Mouse (Mus musculus) forebrain, postnatal 0 days (tissue): ENCODE results near the gene Nrip2. TPM values are rescaled to one million over a fixed set of nuclear protein-coding genes. Genes with fewer than 3 reads are reported as not detected.
A peak's percentile ranks its signal among the peaks of the same experiment; 100 is the strongest.

ENCODE experiments used
- ATAC-seq: fragments of 200-750 bp; cut with Nextera tagmentation; 2 replicates; pipeline ENCODE4 v1.8.0; 2017; ENCODE audit warnings: mild to moderate bottlenecking, moderate library complexity
- DNase-seq: peaks from one replicate; pipeline ENCODE4 v3.0.0-alpha.2; 2015
- H3K27ac ChIP-seq: fragments of 300-500 bp; sonication (generic); 2 replicates; pipeline ENCODE4 v1.5.1; 2014; ENCODE audit warnings: low read depth, mild to moderate bottlenecking, antibody characterized with exemption, low read length, moderate library complexity, mixed read lengths
- H3K27me3 ChIP-seq: fragments of 300-500 bp; sonication (generic); 2 replicates; pipeline ENCODE4 v1.6.1; 2014; ENCODE audit warnings: mild to moderate bottlenecking, low read length, mixed read lengths; ENCODE audit not compliant: insufficient read depth
- H3K36me3 ChIP-seq: fragments of 300-500 bp; sonication (generic); 2 replicates; pipeline ENCODE4 v1.6.1; 2014; ENCODE audit warnings: mild to moderate bottlenecking, moderate library complexity; ENCODE audit not compliant: insufficient read depth
- H3K4me1 ChIP-seq: fragments of 300-500 bp; sonication (generic); 2 replicates; pipeline ENCODE4 v1.6.1; 2014; ENCODE audit warnings: antibody characterized with exemption; ENCODE audit not compliant: insufficient read depth
- H3K4me2 ChIP-seq: fragments of 300-500 bp; sonication (generic); 2 replicates; pipeline ENCODE4 v1.6.1; 2014; ENCODE audit warnings: low read depth, mild to moderate bottlenecking, moderate library complexity
- H3K4me3 ChIP-seq: fragments of 300-500 bp; sonication (generic); 2 replicates; pipeline ENCODE4 v1.5.1; 2014; ENCODE audit warnings: low read depth, low read length, mixed read lengths
- H3K9ac ChIP-seq: fragments of 300-500 bp; sonication (generic); 2 replicates; pipeline ENCODE4 v1.6.1; 2014; ENCODE audit warnings: mild to moderate bottlenecking
- H3K9me3 ChIP-seq: fragments of 300-500 bp; sonication (generic); 2 replicates; pipeline ENCODE4 v1.6.1; 2016; ENCODE audit warnings: low read length
- CTCF ChIP-seq: sonication (generic); IDR thresholded peaks from 2 replicates; pipeline ENCODE4 v1.5.1; 2016; ENCODE audit warnings: antibody characterized with exemption, control low read depth, low read depth
- whole genome bisulfite sequencing: fragments of 180-500 bp; shearing (Covaris S2); extraction: QIAGEN DNeasy Blood & Tissue Kit; methylation state at CpG from one replicate; pipeline ENCODE4 v1.1.7; 2014; 5-methylcytosine and 5-hydroxymethylcytosine counted together
- polyA plus RNA-seq: library from polyadenylated mRNA; unstranded; fragments of >200 nt; fragmentation: Nextera tagmentation; extraction: Ambion mirVana; gene quantifications from 2 replicates; pipeline ENCODE4 v1.2.1, GENCODE M21; 2015
- total RNA-seq: library from RNA; depleted of rRNA; stranded (reverse); fragments of >200 nt; gene quantifications from 2 replicates; pipeline ENCODE4 v1.2.3, GENCODE M21; 2014

Gene Nrip2
- total and polyA plus RNA-seq, 2 experiments from 2014 or later = 7.4 to 8.5 TPM

- Histone ChIP-seq H3K4me3 (0 out of 2 replicates have a peak overlapping the region, but pooled peaks have one; percentile 11), H3K36me3 (no peaks in the 10 kb centered on the region), H3K4me1 (no peaks in the 10 kb centered on the region), H3K27ac (no peak overlapping the region), H3K4me2 (peak overlapping the region; percentile 31), H3K9me3 (no peaks in the 10 kb centered on the region), H3K9ac (no peak overlapping the region), H3K27me3 (no peaks in the 10 kb centered on the region)
- peak; percentile 77 for TF ChIP-seq CTCF
- ATAC-seq (peak; percentile 81), DNase-seq (peak; percentile 76)
- WGBS = 8% methylated on average over 14 of the region's 14 CpGs
Measured at GRCm38 (mm10) chr6:128445761-128446535, 46.9 kb downstream of the Nrip2 start.

GRCm38 (mm10) chr6:128447063-128447462, 48.0 kb downstream of the Nrip2 start:
- no peaks in the 10 kb centered on the region for H3K27me3 ChIP-seq
- 96% methylated on average over 5 of the region's 5 CpGs for WGBS
- DNase-seq (no peak), ATAC-seq (no peak)
- no peak for TF ChIP-seq CTCF
- H3K36me3 ChIP-seq = no peaks in the 10 kb centered on the region
- H3K9me3 ChIP-seq = no peaks in the 10 kb centered on the region
- H3K4me2 ChIP-seq = no peak overlapping the region
- H3K27ac ChIP-seq = no peak overlapping the region
- no peak overlapping the region for H3K9ac ChIP-seq
- no peaks in the 10 kb centered on the region for H3K4me1 ChIP-seq
- no peak overlapping the region for H3K4me3 ChIP-seq

GRCm38 (mm10) chr6:128455835-128456605, 56.9 kb downstream of the Nrip2 start:
- ATAC-seq (peak; percentile 78), DNase-seq (no peak)
- Histone ChIP-seq H3K27me3 (no peaks in the 10 kb centered on the region), H3K9ac (no peak overlapping the region), H3K9me3 (no peaks in the 10 kb centered on the region), H3K4me1 (no peaks in the 10 kb centered on the region), H3K27ac (no peak overlapping the region), H3K36me3 (no peaks in the 10 kb centered on the region), H3K4me2 (no peak overlapping the region), H3K4me3 (no peak overlapping the region)
- TF ChIP-seq CTCF = no peak
- 70% methylated on average over 12 of the region's 12 CpGs for WGBS

- no peak for TF ChIP-seq CTCF
- ATAC-seq (no peak), DNase-seq (no peak)
- Histone ChIP-seq H3K4me2 (no peak overlapping the region), H3K4me1 (no peaks in the 10 kb centered on the region), H3K4me3 (no peak overlapping the region), H3K27me3 (no peaks in the 10 kb centered on the region), H3K9me3 (no peaks in the 10 kb centered on the region), H3K27ac (no peak overlapping the region), H3K9ac (no peak overlapping the region), H3K36me3 (no peaks in the 10 kb centered on the region)
- 91% methylated on average over 5 of the region's 5 CpGs for WGBS
Measured at GRCm38 (mm10) chr6:128457186-128457585, 58.1 kb downstream of the Nrip2 start.

- Histone ChIP-seq H3K36me3 (no peaks in the 10 kb centered on the region), H3K27ac (no peak overlapping the region), H3K4me2 (no peak overlapping the region), H3K4me3 (no peak overlapping the region), H3K27me3 (no peaks in the 10 kb centered on the region), H3K9me3 (no peaks in the 10 kb centered on the region), H3K4me1 (no peaks in the 10 kb centered on the region), H3K9ac (no peak overlapping the region)
- DNase-seq = no peak
- no peak for ATAC-seq
- 30% methylated on average over 2 of the region's 2 CpGs for WGBS
- no peak for TF ChIP-seq CTCF
Measured at GRCm38 (mm10) chr6:128460321-128460720, 61.2 kb downstream of the Nrip2 start.

- Histone ChIP-seq H3K4me1 (no peaks in the 10 kb centered on the region), H3K27ac (no peak overlapping the region), H3K9me3 (no peaks in the 10 kb centered on the region), H3K36me3 (no peaks in the 10 kb centered on the region), H3K4me3 (no peak overlapping the region), H3K27me3 (no peaks in the 10 kb centered on the region), H3K9ac (no peak overlapping the region), H3K4me2 (no peak overlapping the region)
- WGBS = 72% methylated on average over 14 of the region's 14 CpGs
- TF ChIP-seq CTCF = no peak
- ATAC-seq = no peak
- DNase-seq = no peak
Measured at GRCm38 (mm10) chr6:128460729-128461503, 61.8 kb downstream of the Nrip2 start.
